Mouse (Mus musculus) heart, adult 11 months (tissue): Measurements from ENCODE around the gene Hist1h2af.
A peak's percentile ranks its signal among the peaks of the same experiment; 100 is the strongest.
"Not testable (repeated sequence)": the region's sequence is repeated elsewhere in the genome, so short reads cannot be mapped to it uniquely, and the experiment has no call there.

Experiments
- DNase-seq: peaks from one replicate; pipeline ENCODE4 v3.0.0; 2022

Gene Hist1h2af

DNA sequence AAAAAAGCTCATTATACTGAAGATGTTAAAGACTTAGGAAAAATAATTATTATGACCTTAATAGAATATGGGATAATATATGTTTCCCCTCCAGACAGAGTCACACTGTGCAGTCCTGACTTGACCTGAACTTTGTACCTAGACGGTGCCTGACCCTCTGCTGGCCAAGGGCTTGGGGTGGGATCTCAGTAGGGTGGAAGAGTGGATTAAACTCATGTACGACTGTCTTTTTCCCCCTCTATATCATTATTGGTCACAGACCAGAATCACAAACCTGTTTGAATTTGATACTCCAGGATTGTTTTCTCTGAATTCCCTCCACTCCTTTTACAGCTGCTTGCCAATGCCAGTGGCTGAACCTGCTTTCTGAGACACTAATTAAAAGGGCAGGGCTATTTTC is 27.0 kb downstream of the Hist1h2af start:
- DNase-seq = not testable (repeated sequence)

DNA sequence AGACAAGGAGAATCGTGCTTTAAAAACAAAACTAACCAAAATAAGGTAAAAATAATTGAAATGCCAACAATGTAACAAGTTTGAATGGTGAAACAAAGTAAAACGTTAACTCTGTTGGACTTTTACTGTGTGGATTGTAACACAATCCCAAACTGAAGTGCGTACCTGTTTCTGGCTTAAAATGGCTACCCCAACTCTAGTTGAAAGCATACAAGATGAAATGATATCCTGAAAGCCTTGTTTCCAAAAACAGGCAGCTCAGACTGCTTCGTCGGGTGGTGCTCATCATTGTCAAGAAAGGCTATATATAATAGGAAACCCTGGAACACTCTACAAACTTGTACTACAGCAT is 27.8 kb downstream of the Hist1h2af start:
- not testable (repeated sequence) for DNase-seq

DNA sequence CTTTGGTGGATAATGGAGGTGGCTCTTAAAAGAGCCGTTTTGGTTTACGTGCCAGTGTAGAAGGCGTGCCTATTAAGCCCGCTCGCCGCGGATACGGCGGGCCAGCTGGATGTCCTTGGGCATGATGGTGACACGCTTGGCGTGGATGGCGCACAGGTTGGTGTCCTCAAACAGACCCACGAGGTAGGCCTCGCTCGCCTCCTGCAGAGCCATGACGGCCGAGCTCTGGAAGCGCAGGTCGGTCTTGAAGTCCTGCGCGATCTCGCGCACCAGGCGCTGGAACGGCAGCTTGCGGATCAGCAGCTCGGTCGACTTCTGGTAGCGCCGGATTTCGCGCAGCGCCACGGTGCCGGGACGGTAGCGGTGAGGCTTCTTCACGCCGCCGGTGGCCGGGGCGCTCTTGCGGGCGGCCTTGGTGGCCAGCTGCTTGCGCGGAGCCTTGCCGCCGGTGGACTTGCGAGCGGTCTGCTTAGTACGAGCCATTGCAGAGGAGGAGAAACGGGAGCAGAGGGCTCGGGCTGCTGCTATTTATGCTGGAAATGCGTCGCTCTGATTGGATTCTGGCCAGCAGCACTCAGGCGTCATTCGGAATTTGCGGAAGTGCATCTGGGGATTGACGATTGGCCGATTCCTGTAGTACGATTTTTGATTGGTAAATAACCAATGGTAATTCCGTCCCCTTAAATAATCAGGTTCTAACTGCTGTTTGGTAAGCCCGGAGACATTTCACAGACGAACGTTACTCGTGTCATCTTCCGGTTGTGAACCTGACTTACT is 28.4 kb downstream of the Hist1h2af start, which contains the start of gene Hist1h3e:
Gene Hist1h3e (minus strand): TSS at position 487 of the 777 bp plus-strand sequence.
- peak; percentile 99 for DNase-seq

DNA sequence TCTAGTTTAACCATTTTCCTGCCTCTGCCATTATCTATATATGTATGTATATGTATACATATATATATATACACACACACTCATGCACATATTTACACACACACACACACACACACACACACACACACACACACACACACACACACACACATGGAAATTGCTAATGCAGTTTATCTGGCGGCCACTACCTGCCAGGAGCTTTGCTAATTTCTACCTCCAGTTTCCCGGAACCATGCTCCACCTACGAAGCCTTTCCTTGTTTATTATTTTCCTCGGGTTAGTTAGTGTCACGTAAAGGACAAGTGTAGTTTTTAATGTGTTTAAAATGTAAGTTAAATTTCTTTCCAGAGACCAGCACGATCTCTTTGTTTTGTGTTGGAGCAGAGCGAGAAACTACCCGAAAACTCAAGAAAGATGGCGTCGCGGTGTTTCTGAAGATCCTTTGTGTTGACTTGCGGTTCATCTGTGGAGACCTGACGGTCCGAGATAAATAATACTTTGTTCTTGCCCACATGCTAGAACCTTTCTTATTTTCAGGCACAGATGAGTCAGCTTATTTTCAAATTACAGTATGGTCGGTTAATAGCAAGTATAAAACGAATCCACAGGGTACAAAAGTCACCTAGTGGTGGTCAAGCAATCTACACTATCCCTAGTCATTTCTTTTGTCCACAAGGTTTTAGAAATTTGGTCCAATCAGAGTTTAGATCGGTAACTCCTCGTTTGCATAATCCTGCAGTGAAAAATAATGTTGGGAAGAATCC is 29.2 kb downstream of the Hist1h2af start:
- DNase-seq = peak; percentile 90

DNA sequence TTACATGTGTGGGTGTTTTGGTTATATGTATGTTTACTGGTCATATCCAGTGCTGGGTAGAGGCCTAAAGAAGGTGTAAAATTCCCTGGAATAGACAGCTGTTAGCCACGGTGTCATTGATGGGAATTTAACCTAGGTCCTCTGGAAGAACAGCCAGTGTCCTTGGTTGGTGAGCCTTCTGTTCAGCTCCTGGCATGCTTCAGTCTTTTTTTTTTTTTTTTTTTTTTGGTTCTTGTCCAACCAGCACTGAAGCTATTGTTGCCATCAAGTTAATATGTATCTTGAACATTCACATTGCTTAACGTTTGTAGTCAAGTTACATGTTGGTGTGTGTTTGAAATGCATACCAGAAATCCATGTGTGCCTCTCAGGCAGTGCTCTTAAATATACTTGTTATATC is 30.8 kb downstream of the Hist1h2af start:
- DNase-seq = no peak

DNA sequence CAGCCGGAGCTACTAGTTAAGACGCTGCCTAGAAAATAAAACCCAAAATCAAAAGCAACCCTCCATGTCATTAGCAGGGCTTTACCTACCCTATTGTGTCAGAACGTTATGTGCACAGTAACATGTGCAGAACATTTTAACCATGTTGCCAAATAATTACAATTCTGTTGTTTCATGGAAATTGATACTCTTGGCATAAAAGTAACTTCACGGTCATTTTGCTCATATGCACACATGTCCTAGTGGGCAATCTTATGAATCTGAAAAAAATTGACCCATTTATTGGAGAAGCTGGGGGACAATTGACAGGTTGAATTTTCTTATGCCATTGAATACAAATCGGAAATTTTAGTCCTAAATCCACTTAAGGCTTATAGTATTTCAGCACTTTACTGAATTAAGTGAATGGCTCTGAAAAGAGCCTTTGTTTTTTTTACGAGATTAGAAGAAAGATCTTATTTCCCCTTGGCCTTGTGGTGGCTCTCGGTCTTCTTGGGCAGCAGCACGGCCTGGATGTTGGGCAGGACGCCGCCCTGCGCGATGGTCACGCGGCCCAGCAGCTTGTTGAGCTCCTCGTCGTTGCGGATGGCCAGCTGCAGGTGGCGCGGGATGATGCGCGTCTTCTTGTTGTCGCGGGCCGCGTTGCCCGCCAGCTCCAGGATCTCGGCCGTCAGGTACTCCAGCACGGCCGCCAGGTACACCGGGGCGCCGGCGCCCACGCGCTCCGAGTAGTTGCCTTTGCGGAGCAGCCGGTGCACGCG is 36.7 kb downstream of the Hist1h2af start:
- DNase-seq = not testable (repeated sequence)

DNA sequence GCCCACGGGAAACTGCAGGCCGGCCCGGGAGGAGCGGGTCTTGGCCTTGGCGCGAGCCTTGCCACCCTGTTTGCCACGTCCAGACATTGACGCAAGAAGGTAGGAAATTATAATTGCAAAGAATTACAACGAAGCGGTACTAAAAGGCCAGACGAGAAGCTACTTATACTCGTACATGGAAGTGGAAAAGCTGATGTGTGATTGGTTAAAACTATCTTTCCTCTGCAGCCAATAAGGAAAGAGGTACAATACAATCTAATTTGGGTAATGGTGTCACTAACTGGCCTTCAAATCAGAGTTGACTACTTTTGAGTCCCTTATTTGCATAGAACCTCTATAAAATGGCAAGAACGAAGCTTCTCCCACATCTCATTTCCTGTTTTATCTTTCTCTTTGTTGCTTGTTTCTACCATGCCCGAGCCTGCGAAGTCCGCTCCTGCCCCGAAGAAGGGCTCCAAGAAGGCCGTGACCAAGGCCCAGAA is 37.4 kb downstream of the Hist1h2af start, which contains the start of the genes Hist1h2ae and Hist1h2bg:
Gene Hist1h2ae (minus strand): TSS at position 199 of the 482 bp plus-strand sequence.
Gene Hist1h2bg (plus strand): TSS at position 375 of the 482 bp plus-strand sequence.
- peak; percentile 98 for DNase-seq

DNA sequence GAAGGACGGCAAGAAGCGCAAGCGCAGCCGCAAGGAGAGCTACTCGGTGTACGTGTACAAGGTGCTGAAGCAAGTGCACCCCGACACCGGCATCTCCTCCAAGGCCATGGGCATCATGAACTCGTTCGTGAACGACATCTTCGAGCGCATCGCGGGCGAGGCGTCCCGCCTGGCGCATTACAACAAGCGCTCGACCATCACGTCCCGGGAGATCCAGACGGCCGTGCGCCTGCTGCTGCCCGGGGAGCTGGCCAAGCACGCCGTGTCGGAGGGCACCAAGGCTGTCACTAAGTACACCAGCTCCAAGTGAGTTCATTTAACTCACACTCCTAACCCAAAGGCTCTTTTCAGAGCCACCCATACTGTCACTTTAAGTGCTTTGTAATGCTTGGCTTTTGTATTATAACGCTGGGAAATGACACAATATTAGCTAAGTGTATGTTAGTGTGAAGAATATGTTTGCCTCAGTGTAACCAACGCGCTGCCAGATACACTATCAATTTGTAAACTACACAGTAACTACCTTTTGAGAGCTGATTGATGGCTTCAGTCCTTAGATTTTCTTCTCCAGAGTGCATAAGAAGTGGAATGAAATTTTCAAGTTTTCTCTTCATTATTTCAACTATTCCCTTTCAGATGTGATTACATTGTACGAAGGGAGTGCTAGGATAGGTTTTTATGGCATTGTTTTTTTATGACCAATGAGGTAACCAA is 38.0 kb downstream of the Hist1h2af start:
- DNase-seq = not testable (repeated sequence)

DNA sequence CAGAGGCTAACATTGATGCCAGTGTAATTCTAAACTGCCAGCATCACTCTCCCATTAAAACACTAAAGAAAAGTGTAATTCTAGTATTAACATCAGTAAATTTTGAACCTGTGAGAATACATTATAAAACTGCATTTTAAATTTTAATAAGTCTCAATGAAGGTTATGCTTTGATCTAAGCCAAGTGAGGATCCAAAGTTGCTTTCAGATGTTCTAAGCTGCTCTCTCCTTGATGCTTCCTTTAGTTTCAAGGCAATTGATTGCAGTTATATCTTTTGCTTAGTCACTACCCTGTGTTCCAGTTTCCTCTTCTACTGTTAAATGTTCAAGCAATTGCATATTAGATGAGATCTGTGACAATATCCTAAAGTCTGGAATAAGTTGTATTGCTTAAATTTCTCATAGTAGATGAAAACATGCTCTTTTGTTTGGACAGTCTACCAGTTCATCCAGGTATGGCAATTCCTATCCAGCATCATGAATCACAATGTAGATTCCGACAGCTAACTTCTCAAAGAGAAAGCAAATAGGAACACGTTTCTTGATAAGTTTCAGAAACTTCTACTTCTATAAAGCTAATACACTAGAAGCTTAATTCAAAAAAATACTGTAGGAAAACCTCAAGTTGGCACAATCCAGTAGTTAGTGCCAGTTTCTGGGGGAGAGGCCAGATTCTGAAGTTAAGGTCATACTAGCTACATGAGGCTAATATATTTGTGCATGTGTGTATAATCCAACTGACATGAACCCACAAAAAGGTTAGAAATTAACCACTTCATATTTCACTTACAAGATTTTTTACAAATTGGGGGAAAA is 38.7 kb downstream of the Hist1h2af start:
- no peak for DNase-seq

DNA sequence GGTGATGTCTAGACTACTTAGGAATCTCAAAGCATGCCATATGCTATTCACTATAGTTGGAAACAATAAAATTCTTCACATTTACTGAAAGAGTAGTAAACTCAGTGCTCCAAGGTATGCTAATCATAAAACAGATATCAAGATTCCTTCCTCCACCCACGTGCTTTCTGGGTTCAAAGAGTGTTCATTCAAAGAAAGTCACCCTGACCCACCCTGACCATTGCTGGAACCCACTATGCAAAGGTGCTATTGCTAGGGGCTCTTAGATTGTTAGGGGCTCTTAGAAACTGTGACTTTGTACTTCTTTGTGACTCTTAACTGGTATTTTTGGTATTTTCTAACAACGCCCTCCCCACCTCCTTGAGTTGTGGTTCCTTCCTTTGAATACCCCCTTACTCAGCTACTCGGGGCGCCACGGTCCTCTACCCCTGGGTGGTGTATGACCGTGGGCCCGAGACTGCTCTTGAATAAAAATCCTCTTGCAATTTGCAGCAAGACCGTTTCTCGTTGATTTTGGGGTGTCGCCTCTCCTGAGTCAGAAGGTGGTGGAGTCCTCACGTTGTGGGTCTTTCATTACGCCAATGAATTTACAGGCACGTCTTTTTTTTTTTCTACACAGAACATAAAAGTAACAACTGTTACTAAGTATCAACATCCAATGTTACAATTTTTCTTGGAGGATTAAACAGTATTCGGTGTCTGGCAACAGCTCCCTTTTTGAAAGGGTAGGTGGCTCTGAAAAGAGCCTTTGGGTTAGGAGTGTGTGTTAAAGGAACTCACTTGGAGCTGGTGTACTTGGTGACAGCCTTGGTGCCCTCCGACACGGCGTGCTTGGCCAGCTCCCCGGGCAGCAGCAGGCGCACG is 39.6 kb downstream of the Hist1h2af start:
- DNase-seq = peak; percentile 88

DNA sequence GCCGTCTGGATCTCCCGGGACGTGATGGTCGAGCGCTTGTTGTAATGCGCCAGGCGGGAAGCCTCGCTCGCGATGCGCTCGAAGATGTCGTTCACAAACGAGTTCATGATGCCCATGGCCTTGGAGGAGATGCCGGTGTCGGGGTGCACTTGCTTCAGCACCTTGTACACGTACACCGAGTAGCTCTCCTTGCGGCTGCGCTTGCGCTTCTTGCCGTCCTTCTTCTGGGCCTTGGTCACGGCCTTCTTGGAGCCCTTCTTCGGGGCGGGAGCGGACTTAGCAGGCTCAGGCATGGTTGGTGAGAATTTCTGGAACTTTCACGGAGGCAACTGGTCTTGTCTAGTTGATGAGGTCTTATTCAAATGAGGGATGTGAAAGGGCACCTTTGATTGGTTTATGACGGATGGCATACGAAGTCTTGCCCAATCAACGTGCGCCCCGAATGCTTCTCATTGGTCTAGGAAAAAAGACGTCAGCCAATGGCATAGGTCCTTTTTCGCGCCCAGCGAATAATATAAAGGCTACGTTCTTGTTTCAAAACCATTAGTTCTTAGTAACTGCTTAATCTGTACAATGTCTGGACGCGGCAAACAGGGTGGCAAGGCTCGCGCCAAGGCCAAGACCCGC is 40.3 kb downstream of the Hist1h2af start, which contains the start of the genes Hist1h2bf and Hist1h2ad:
Gene Hist1h2bf (minus strand): TSS at position 299 of the 627 bp plus-strand sequence.
Gene Hist1h2ad (plus strand): TSS at position 484 of the 627 bp plus-strand sequence.
- peak; percentile 99 for DNase-seq

DNA sequence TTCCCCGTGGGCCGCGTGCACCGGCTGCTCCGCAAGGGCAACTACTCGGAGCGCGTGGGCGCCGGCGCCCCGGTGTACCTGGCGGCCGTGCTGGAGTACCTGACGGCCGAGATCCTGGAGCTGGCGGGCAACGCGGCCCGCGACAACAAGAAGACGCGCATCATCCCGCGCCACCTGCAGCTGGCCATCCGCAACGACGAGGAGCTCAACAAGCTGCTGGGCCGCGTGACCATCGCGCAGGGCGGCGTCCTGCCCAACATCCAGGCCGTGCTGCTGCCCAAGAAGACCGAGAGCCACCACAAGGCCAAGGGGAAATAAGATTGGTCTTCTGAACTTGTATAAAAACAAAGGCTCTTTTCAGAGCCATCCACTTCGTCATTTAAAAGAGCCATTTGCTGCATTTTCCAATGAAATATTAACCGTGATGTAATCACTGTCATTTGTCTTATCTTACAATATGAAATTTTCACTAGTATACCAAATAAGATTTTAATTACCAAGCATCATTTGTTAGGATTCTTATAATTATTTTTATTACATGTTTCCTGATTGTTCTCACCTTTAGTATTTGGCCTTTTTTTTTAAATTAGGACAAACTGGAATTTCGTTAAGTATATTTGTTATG is 41.0 kb downstream of the Hist1h2af start:
- peak; percentile 50 for DNase-seq

DNA sequence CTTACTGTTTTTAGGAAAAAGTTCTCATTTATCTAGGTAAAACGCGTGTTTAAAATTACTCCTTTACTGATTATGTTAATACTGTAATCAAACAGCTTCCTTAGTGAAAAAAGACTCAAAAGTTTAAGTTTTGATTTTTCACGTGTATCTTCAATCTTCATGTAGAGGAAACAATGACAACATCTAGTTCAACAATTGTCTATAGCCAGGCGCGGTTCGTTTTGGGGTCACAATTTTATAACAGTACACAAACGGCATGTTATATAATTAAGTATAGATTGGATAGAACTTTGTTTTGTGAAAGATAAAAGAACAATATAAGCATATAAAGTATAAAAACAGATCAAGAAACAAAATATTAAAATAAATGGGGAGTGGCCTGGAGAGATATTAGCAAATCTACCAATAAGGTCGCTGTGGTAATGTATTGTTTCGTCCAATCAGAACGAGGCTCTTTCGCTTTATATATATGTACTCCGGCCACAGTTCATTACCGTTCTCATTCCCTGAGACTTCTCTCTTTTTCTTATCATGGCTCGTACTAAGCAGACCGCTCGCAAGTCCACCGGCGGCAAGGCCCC is 41.7 kb downstream of the Hist1h2af start, which contains the start of gene Hist1h3d:
Gene Hist1h3d (plus strand): TSS at position 493 of the 581 bp plus-strand sequence.
- peak; percentile 97 for DNase-seq

DNA sequence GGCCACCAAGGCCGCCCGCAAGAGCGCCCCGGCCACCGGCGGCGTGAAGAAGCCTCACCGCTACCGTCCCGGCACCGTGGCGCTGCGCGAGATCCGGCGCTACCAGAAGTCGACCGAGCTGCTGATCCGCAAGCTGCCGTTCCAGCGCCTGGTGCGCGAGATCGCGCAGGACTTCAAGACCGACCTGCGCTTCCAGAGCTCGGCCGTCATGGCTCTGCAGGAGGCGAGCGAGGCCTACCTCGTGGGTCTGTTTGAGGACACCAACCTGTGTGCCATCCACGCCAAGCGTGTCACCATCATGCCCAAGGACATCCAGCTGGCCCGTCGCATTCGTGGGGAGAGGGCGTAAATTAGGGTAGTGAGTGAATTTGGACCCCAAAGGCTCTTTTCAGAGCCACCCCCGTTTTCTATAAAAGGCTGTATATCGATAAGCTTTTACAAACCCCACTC is 42.2 kb downstream of the Hist1h2af start:
- peak; percentile 90 for DNase-seq

DNA sequence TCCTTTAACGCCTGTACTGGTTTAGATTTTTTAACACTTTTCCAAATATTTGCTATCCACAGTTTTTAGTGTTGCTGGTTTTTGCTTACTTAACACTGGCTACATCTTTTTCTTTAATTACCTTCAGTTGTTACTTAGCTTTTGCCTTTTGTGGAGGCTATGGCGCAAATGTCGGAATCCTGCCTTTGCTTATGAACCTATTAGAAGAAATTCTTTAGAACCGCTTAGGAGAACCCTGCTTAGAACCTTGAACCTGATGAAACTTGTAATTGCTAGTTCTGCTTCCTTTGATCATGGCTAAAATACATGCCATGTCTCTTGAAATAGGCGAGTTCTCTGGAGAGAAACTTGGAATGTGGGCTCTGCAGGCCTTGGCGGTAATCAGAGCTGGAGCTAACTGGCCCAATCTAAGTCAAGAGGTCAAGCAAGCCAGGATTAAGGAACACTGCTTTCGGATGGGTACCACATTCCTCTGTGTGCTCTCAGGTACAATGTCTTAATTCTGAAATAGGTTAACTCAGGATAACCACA is 42.7 kb downstream of the Hist1h2af start:
- peak; percentile 60 for DNase-seq

DNA sequence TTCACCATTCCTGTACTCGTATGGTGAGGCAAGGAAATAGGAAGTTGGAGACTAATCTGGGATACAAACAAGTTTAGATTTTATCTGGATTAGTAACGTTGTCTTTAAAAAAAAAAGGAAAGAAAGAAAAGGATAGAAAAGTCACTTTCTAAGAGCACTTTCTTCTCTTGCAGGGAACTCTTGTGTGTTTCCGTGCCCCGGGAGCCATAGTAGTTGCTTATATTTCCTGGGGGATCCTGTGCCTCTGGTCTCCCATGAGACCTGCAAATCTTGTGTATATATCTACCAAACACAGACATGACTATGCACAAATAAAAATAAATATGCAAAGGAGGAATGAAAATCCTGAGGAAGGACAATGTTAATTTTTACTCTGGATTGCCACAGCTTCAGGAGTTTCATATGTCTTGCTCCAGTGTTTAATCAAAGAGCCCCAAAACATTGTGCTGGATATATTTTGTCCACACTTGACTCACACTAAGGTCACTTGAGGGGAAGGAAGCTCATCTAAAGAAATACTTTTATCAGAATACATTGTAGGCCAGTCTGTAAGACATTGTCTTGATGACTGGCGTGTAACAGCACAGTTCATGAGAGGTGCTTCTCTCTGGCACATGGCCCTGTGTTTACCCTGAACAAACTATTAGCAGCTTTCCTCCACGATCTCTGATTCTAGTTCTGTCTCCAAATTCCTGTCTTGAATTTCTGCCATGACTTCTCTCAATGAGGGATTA is 43.4 kb downstream of the Hist1h2af start:
- peak; percentile 62 for DNase-seq

DNA sequence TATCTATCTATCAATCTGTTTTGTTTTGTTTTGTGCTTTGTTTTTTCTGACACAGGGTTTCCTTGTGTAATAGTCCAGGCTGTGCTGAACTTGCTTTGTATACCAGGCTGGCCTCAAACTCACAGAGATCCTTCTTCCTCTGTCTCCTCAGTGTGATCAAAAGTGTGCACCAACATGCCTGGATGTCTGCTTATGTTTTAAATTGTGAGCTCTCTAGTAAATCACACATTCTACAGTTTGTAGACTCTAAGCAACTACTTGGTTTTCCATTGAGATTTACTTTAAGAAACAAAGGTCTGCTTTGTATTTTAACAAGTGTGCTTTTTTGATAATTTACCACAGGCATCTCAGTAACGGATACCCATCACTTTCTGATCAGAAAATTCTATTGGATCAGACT is 44.1 kb downstream of the Hist1h2af start:
- DNase-seq = no peak
